Mouse (Mus musculus) brain, embryonic 18.5 days (tissue): Measurements from ENCODE around the gene Olfr43.

Experiments used
- DNase-seq: peaks from one replicate; pipeline ENCODE4 v3.0.0-alpha.2; 2012; ENCODE audit warnings: low read depth, low spot score

Gene Olfr43

GRCm38 (mm10) chr11:74211279-74211678 lies at the start of gene Olfr43:
Olfr43 (minus strand) TSS chr11:74211379.
- DNase-seq: no peak

GRCm38 (mm10) chr11:74259508-74259907 lies 48.3 kb upstream of the Olfr43 start, which contains the start of gene Olfr406:
Olfr406 (plus strand) TSS chr11:74259808.
- no peak for DNase-seq

- no peak for DNase-seq
Measured at GRCm38 (mm10) chr11:74241201-74241600, 30.0 kb upstream of the Olfr43 start.

GRCm38 (mm10) chr11:74185949-74186348 lies 25.2 kb downstream of the Olfr43 start, which contains the start of gene Olfr403:
Olfr403 (plus strand) TSS chr11:74186249.
- no peak for DNase-seq

GRCm38 (mm10) chr11:74183745-74184144 lies 27.4 kb downstream of the Olfr43 start:
- no peak for DNase-seq

GRCm38 (mm10) chr11:74183168-74183567 lies 28.0 kb downstream of the Olfr43 start:
- no peak for DNase-seq

GRCm38 (mm10) chr11:74168771-74169170 lies 42.4 kb downstream of the Olfr43 start:
- DNase-seq: no peak
